Mouse (Mus musculus) right cerebral cortex, postnatal 14 days (tissue): ENCODE measurements around the gene Plekhh3.

Source experiments
- DNase-seq: peaks from one replicate; pipeline ENCODE4 v3.0.0; 2022

Plekhh3 gene

GRCm38 (mm10) chr11:101118105-101118504, 53.0 kb downstream of the Plekhh3 start:
- DNase-seq, result no peak

DNA sequence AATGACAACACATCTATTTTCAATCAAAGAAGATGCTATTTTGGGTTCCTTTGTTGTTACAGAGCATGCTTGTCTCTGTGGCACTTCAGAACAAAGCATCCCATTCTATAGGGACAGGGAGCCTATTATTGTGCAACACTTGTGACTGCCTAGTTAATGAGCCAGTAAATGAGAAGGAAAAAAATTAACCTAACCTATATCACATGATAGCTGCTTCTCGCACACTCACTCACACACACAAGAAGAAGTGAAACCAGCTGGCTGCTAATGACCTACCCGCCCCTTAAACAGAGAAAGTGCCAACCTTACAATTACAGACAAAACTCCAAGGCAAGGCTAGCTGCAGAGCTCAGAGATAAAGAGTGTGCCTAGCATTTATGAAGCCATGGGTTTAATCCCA, 55.6 kb downstream of the Plekhh3 start:
- no peak for DNase-seq
